Mouse (Mus musculus) thymus, postnatal 10 days (tissue): Measurements from ENCODE around the gene Lhfp.
"Not testable (repeated sequence)": the region's sequence is repeated elsewhere in the genome, so short reads cannot be mapped to it uniquely, and the experiment has no call there.

Source experiments
- DNase-seq, 2 experiments: peaks; one replicate each; pipeline ENCODE4 v3.0.0; 2021; ENCODE audit warnings: low spot score in 2 of 2

The Lhfp gene

DNA sequence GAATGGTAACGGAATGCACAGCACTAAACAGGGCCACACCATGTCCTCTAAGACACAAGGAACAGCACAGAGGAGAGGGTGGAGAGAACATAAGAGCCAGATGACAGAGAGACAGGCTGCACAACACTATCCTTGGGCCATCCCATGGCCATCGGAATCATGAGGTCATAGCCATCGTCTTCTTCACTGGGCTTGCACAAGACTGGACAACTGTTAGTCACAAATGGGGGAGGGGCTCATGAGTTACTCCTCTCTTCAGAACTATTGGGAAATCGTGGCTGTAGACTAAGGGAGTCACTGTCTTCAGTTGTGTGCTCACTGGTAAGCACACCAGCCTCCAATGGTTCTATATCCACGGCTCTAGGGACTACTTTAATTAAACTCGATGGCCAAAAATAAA is 224.8 kb downstream of the Lhfp start:
- no peak for DNase-seq

DNA sequence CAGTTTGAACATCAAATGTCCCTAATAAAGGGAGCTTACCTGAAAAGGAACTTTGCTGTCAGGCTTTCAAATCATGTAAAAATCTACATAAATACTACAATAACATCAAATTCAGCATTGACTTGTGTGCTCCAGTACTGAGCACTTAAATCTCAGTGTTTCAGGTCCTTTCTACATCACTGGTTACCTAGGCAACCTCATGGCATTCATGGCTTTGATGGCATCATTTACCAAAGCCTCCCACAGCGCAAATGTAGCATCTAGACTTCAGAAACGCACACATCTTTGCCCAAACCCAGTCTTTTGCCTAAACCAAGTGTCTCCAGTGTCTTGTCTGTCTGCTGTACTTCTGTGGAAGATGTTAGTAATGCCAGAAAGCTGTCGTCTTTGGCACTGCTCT is 225.7 kb downstream of the Lhfp start:
- DNase-seq, result no peak

DNA sequence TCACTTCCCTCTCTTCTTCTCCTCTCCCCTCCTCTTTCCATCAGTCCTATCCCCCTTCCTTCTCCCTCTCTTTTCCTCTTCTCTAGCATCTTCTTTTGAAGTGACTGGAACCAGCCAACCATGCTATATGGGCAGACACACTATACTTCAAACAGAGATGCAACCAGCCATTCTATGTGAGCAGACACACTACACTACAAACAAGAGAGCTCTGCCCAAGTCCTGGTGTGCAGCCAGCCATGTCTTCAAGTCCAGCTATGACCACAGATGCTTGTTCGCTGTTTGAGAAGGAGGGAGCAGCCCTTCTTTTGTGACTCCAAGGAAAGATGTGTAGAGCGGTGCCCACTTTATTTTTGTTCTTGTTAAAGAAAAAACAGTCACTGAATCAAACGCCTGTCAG is 231.9 kb downstream of the Lhfp start:
- no peak for DNase-seq

DNA sequence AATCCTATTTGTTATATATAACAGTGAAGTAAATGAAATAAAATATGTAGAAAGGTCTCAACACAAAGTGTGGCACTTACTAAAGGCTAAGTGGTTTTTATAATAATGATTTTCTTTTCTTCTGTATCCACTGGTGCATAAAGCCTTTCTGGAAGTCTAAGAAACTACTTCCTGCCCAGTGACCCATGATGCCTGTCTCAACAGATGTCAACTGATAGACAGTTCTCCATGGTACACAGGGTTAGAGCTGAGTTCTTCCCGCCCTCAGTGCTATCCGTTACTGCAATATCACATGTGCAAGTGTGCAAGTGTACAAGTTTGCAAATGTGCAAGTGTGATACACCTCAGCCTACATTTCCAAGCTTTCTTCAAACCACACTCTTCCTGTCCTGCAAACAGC is 236.7 kb downstream of the Lhfp start:
- DNase-seq, result no peak

DNA sequence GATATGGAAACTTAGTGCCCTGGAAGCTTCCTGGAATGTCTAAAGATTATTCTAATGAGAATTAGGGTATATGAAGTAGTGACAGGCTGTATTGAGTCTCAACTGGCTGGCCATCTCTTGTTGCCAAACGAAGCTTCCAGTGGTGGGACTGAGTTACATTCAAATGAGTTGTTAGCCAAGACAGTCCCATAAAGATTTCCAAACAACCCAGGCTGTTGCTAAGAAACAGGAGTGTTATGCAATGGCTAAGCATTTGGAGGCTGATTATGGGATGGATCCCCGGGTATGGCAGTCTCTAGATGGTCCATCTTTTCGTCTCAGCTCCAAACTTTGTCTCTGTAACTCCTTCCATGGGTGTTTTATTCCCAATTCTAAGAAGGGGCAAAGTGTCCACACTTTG is 240.7 kb downstream of the Lhfp start:
- not testable (repeated sequence) for DNase-seq

DNA sequence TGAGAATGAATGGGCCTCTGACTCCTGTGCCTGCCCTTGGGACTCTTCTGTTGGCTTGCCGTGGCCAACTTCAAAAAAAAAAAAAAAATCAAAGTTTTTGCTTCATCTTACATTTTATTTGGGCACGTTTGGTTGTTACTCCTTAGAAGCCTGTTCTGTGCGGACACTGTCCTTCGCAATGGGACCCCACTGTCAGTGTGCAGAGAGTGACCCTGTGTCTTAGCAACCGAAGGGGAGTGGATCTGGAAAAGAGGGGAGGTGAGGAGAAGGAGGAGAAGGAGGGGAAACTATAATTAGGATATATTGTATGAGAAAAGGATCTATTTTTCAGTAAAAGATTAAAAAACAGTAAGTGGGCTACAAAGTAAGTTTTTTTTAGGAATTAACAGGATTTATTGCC is 242.7 kb downstream of the Lhfp start:
- no peak for DNase-seq

DNA sequence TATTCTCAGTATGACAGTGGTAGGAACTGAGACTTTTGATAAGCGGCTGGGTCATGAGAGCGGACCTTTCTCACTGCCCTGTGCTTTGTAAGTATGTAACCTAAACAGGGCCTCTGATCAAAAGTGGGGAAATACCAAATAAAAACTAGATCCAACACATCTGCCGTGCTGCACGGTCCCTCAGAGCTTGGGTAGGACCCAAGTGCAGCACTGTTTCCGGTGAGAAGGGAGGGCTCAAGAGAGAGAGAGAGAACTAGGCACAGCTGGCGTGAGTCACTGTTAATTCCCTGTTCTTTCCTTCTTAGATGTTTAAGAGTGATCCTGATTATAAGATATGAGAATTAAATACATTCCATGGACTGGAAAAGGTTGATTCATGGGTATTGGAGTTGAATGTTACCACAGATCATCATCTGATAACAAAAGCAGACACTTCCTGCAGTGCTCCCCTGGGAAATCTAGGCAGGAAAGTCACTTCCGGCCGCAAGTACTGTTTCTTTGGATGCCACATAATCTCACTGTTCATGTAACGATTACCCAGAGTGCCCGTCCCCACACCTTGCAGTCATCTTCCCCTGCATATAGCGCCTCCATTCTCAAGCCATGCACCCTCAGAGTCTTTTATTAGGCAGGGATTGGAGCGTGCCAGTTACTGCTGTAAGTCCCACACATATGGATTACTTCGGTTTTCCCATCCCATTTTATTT is 243.3 kb downstream of the Lhfp start:
- no peak for DNase-seq

DNA sequence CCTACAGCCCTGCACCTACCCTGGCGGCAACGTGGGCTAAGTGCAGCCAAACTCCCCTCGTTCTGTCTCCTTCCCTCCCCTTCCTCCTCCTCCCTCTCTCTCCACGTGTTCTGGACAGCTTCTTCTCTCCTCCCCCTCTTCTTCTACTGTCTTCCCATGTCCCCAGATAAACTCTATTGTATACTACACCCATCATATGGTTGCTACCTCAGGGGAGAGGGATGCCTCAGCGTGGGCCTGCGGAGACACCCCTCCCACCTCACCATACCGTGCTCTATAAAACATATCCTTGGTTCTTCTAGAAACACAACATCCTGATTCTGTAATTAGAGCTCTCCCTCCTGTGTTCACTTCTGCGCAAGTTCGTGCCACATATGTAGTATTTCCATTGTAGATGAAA is 247.3 kb downstream of the Lhfp start:
- no peak for DNase-seq

DNA sequence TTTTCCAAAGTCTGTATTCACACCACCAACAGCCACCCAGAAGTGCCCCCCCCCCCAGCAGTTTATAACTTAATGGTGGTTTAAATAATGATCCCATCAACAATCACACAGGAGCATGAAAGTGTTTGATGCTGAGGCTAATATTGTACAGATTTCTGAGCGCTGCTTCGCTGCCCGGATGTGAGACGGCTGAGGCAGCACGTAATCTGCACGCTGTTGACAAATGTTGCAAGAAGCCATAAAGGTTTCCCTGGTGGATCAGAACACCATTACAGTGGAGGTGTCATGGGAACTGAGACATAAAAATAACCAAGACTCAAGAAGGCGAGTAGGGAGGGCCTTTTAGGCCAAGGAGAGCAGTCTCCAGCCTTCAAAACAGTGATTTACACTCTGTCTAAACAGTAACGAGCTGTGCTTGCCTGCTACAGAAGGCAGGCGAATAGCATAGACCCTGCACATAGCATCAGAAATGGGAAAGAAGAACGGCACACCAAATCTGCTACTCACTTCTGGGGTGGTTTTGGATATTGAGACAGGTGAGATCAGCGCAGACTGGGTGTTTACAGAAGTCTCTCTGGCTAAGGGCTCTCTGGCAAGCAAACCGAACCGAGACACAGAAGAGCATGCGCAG is 248.4 kb downstream of the Lhfp start:
- no peak for DNase-seq

DNA sequence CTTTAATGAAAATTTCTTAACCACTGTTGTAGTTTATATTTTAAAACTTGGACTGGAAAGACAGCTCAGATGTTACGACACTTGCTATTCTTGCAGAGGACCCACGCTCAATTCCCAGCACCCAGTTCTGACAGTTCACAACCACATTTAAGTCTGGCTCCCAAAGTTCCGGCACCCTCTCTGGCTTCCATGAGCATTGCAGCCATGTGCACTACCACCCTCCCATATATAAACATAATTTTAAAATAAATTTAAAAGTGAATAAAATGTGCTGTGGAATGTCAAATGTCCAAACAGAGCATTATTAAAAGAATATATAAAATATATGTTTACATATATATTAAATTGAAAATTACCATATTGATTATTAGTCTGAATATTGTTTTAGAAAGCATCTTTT is 249.9 kb downstream of the Lhfp start:
- DNase-seq, result no peak

DNA sequence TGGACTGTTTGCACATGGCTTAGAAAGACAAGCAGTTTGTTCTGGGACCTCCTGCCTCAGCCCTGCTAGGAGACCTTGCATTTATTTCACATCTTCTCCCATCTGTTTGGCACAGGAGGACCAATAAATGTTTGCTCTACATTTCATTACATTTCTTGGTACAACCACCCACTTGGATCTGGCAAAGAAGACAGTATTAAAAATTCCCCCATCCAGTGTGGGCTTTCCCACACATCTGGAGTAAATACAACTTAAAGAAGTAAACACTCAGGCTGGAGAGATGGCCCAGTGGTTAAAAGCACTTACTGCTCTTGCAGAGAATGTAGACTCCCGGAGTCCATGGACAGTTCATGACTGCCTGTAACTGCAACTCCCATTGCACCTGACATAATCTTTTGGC is 250.6 kb downstream of the Lhfp start:
- no peak for DNase-seq

DNA sequence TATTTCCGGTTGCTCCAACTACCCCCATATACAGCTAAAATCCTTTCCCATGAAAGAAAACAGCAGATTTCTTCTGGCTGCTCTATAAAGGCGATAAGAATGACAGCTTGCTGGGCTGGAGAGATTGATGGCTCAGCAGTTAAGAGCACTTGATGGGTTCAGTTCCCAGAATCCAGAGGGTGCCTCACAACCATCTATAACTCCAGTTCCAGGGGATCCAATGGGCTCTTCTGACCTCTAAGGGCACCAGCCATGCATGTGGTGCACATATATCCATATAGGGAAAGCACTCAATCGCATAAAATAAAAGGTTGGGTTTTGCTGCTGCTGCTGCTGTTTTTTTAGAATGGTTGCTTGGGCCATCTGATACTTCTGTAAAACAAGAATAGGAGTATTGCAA is 251.1 kb downstream of the Lhfp start:
- DNase-seq, result no peak

DNA sequence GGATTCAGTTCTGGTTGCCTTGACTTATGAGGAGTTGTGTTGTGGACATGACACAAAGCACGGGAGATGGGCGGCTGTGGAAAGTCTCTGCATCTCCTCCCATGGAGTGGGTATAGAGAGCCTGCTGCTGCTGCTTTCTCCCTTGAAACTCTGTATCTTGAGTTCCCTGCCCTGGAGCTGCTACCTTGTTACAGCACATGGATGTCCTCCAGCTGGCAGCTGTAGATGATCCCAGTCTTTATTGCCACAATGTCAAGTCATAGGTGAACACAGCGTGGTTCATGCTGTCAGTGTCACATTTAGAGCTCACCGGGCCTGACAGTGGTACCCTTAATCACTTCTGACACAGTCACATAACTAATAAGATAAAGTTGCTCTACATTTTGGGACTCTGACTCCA is 251.7 kb downstream of the Lhfp start:
- DNase-seq, result no peak

DNA sequence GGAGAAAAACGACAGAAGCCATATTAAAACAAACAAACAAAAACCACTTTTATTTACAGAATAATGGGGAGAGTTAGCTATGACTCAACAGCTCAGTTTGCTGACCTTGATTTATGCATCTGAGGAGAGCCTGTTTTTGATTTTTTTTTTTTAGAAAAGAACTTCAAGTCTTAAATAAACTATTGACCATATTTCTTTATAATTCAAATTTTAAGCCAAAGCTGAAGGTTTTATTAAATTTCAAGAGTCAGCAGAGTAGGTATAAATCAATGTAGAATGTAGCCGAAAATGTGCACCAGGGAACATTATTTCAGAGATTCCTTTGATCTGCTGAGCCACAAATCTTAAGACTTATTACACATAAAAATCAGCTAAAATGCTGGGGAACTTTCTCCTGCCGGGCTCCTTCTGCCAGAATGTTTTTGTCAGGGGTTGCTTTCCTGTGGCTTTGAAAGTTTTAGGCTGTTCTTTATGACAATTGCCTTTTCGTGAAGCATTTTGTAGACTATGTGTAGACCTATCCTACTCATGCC is 252.6 kb downstream of the Lhfp start:
- no peak for DNase-seq

DNA sequence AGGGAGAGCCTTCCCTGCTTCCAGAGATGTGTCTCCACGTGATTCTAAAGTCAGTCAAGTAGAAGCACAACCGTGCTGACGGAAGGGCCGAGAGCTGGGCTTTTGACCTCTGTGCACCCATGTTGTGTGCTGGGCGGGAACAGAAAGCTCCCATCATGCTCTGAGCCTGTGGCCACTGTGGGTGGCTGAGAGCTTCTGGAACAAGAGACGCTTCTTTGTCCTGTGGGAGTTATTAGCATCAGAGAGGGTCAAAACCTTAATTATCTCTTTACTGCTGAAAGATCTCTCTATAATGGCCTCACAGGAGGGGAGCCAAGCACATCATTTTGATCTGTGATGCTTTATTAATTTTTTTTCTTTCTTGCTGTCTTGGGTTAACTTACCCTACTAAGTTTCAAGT is 253.5 kb downstream of the Lhfp start:
- DNase-seq, result no peak

DNA sequence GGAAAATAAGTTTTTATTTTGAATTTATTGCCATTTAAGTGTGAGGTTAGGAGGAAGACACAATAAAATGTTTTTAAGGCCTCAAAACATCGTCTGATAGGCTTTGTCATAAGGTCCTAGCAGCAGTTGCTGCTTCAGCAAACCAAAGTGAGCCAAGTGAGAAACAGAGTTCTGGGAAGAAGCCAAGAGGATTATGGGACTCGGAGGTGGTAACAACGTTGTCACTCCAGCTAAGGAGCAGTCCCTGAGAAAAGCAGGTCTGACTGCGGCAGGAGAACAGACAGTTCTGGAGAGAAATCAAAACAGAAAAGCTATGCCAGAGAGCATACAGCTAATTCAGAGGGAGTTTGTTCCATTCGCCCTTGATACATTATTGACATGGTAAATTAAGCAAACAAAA is 260.5 kb downstream of the Lhfp start:
- DNase-seq, result no peak

DNA sequence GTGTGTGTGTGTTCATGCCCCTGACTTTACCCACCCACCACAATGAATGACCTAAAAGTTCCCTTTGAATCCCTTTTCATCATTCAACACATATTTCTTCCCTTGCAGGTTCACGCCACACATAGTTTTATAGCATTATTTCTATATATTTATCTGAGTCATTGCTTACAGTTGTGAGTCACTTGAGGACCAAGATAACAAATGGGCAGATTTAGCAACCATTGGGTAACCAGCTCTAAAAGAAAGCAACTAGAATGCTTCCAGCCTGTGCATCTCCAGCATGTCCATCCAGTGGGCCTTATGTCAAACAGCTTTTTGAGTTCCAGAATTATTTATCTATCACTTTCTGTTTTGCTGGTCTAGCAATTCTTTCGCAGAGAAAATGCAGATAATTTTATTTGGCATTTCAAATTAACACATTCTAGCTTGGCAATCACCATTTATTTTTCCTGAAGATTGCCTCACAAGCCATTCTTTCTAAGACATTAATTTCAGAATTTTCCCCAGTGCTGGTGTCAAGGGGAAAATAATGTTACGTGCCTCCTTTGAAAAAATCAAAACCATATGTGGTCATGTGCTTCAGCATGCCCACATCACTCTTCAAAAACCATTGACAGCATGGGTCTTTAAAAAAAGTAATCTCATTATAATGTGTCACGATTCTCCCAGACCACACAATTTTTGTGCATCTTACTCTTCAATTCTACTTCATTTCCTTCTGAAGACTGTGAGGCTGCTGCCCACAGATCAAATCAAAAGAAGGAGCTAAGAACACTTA is 263.0 kb downstream of the Lhfp start:
- no peak for DNase-seq

DNA sequence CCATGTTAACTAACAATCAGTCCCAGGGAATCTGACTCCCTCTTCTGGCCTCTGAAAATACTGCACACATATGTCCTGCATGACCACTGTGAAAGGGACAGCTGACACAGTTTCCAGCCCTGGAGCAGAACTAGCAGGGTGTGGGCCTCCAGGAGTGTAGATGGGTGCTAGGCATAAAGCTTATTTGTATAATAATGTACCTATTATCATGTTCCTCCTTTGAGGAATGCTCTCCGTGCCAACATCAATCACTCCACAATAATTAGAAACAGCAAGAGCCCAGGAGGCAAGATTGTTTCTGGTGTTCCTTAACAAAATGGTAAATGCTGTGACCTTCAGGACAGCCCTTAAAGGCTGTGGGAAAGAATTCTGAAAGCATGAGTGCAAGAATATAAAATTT is 264.5 kb downstream of the Lhfp start:
- no peak for DNase-seq

DNA sequence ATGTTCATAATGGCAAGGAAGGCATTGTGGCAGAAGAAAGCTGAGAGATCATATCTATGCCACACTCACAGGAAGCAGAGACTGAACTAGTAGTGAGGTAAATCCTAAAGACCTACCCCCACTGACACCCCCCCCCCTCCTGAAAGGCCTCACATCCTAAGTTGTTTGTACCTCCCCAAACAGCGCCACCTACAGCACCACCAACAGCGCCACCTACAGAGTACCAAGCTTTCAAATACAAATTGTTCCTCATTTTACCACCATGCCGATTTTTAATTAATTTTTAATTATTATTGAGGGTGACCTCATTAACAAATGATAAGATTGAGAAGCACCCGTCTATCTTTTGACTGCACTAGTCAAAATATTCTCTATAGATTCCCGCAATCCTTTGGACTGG is 267.3 kb downstream of the Lhfp start:
- no peak for DNase-seq

DNA sequence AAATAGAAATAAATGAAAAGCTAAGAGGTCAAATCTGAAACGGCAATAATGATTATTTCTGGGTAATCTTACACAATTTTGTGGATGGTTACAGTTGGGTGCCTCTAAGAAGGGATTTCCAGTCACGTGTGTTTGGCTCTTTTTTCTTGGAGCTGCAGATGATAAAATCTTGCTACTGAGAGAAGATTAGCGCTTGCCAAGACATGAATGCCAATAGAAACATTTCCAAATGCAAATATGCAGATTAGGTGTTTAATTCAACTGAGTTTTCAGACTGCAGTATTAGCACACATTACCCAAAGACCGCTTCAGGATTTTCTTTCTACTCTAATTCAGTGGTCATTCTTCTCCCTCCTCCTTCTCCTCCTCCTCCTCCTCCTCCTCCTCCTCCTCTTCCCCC is 268.8 kb downstream of the Lhfp start:
- DNase-seq, result no peak

DNA sequence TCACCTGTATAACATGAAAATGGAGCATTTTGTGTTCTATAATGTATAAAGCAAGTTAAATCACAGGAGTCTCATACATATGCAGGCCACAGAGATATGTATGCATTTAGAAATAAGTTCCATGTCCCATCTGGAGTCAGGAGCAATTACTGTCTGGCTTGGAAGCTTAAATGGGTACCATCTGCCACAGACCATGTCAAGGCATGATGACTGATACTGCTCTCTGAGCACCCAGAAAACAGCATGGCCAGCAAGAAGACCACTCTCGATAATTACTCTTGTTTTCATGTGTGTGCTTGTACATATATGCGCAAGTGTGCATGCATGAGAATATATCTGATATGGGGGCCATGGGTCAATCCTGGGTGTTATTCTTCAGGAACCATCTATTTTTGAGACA is 269.3 kb downstream of the Lhfp start:
- DNase-seq, result no peak
